Mouse (Mus musculus): ENCODE measurements around the gene Eomes.

Eomes gene

GRCm38 (mm10) chr9:118520011-118520410, 42.0 kb downstream of the Eomes start:
- no peak for DNase-seq (ENCODE audit: low spot score)

- no peak for DNase-seq (ENCODE audit: low spot score)
Measured at GRCm38 (mm10) chr9:118520858-118521257, 42.8 kb downstream of the Eomes start.

- no peak for DNase-seq (ENCODE audit: low spot score)
Measured at GRCm38 (mm10) chr9:118521659-118522058, 43.6 kb downstream of the Eomes start.

GRCm38 (mm10) chr9:118523738-118524137, 45.7 kb downstream of the Eomes start:
- DNase-seq (ENCODE audit: low spot score), result no peak

DNA sequence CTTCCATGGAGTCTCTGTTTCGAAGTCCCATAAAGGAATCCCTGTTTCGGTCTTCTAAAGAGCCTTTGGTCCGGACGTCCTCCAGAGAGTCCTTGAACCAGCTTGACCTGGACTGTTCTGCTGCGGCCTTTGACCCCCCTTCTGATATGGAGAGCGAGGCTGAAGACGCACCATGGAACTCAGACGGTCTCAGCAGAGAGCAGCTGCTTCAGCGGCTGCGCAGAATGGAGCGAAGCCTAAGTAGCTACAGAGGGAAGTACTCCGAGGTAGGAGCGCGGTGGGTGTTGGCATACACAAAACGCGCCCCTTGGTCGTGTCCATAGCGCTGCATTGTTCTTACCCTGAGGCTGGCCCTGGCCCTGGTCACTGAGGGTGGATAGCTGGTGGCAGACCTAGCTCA, 49.0 kb downstream of the Eomes start:
- no peak for DNase-seq (ENCODE audit: low spot score)

DNA sequence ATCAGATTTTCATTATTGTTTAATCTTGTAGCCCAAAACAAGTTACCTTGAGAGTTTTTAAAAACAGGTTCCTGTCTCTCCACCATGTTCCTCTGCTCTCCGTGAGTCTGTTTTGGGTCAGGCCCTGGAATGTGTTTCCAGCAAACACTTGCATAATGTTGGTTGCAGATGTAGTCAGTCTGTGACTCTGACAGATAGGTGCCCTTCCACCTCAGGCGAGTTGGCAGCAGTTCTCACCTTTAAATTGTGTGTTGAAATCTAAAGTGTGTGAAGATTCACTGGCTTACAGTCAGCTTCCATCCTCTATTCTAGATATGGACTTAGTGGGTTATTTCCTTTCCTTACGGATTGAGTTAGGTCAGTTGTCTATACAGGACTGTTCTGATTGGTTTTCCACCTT, 51.8 kb downstream of the Eomes start:
- no peak for DNase-seq (ENCODE audit: low spot score)

- no peak for DNase-seq (ENCODE audit: low spot score)
Measured at GRCm38 (mm10) chr9:118530679-118531078, 52.7 kb downstream of the Eomes start.

DNA sequence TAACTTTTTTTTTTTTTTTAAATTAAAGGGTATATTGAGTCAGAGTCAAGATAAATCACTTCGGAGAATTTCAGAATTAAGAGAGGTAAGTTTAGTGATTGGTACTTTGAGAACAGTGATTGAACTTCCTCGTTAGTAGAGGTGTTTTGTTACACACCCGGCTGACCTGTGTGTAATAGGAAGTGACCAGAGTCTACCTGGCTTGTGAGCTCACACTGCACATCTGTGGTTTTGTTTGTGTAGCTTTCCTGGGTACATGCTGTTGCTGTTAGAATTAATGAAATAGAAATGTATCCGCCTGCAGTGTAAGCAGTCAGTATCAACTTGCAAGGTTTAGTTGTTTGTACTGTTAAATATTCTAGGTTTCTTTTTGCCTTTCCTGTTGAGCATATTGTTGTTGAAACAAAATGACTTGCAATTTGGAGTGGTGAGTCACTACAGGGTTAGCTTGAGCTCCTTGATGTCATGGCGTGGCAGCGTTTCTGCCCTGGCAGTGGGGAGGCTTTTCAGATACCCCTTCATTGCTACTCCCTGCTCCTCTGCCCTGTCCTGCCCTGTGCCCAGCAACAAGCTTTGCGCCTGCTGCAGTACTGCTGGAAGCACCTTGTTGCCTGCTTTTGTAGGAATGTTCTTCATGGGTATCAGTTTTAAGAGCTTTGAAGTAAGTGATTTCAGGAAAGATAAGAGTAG, 54.6 kb downstream of the Eomes start:
- DNase-seq (ENCODE audit: low spot score), result no peak
